Mouse (Mus musculus) left cerebral cortex, adult 9 months (tissue): Measurements from ENCODE around the gene Gpr158.
"Not testable (repeated sequence)": the region's sequence is repeated elsewhere in the genome, so short reads cannot be mapped to it uniquely, and the experiment has no call there.

Experiments
- DNase-seq, 2 experiments: peaks; one replicate each; pipeline ENCODE4 v3.0.0; 2022; ENCODE audit warnings: low spot score in 2 of 2

The Gpr158 gene

GRCm38 (mm10) chr2:21367345-21368111, at the start of gene Gpr158:
Gene Gpr158 (plus strand): TSS chr2:21367542.
- peak; percentile 71 to 92 for DNase-seq

- DNase-seq: peak; percentile 45 to 59
These were observed 23.5 kb upstream of the Gpr158 start for GRCm38 (mm10) chr2:21343821-21344220.

- no peak for DNase-seq
These were observed 1.2 kb downstream of the Gpr158 start for GRCm38 (mm10) chr2:21368351-21369170.

GRCm38 (mm10) chr2:21369171-21369485, 1.8 kb downstream of the Gpr158 start:
- DNase-seq: no peak

- DNase-seq: peak in 1 of 2 experiments; percentile 49
These were observed 2.2 kb downstream of the Gpr158 start for GRCm38 (mm10) chr2:21369556-21369955.

- DNase-seq: peak; percentile 47 to 61
These were observed 12.2 kb downstream of the Gpr158 start for GRCm38 (mm10) chr2:21379516-21379915.

GRCm38 (mm10) chr2:21392727-21393126, 25.4 kb downstream of the Gpr158 start:
- no peak for DNase-seq

GRCm38 (mm10) chr2:21397347-21397746, 30.0 kb downstream of the Gpr158 start:
- DNase-seq: no peak

- DNase-seq: no peak
These were observed 32.3 kb downstream of the Gpr158 start for GRCm38 (mm10) chr2:21399657-21400056.

- DNase-seq: no peak
These were observed 38.3 kb downstream of the Gpr158 start for GRCm38 (mm10) chr2:21405617-21406016.

- DNase-seq: no peak
These were observed 40.2 kb downstream of the Gpr158 start for GRCm38 (mm10) chr2:21407443-21407985.

- no peak for DNase-seq
These were observed 41.5 kb downstream of the Gpr158 start for GRCm38 (mm10) chr2:21408821-21409220.

- DNase-seq: peak in 1 of 2 experiments; percentile 11
These were observed 62.9 kb downstream of the Gpr158 start for GRCm38 (mm10) chr2:21430288-21430687.

GRCm38 (mm10) chr2:21431182-21431581, 63.8 kb downstream of the Gpr158 start:
- DNase-seq: no peak

GRCm38 (mm10) chr2:21439626-21440025, 72.3 kb downstream of the Gpr158 start:
- no peak for DNase-seq

- DNase-seq: not testable (repeated sequence)
These were observed 93.3 kb downstream of the Gpr158 start for GRCm38 (mm10) chr2:21460606-21461005.

- no peak for DNase-seq
These were observed 107.6 kb downstream of the Gpr158 start for GRCm38 (mm10) chr2:21474957-21475356.

GRCm38 (mm10) chr2:21496881-21497280, 129.5 kb downstream of the Gpr158 start:
- no peak for DNase-seq

GRCm38 (mm10) chr2:21497965-21498364, 130.6 kb downstream of the Gpr158 start:
- no peak for DNase-seq

GRCm38 (mm10) chr2:21499399-21499798, 132.1 kb downstream of the Gpr158 start:
- no peak for DNase-seq

- no peak for DNase-seq
These were observed 140.1 kb downstream of the Gpr158 start for GRCm38 (mm10) chr2:21507449-21507848.

- no peak for DNase-seq
These were observed 163.4 kb downstream of the Gpr158 start for GRCm38 (mm10) chr2:21530750-21531149.

GRCm38 (mm10) chr2:21619180-21619579, 251.8 kb downstream of the Gpr158 start:
- DNase-seq: peak in 1 of 2 experiments; percentile 20
